Mouse (Mus musculus): Measurements from ENCODE around the gene Btbd35f28.
"Not testable (repeated sequence)": the region's sequence is repeated elsewhere in the genome, so short reads cannot be mapped to it uniquely, and the experiment has no call there.

The Btbd35f28 gene

DNA sequence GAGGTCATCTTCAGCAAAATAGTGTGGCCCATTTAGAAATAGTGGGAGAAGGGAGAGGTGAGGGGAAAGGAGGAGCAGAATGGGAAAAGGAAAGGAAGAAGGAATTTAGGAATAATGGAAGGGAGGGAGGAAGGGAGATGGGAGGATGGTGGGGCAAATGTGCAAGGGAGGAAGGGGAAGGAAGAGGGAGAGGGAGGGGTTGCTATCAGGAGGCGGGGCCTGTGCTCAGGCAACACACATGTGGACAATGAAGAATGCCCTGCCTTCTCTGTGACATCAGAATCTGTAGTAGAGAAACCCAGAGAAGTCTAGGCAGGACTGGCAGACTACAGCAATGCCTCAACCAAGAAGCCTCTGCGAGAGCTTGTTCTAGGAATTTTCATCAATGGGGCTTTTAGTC is at the start of gene Btbd35f28:
Gene Btbd35f28, plus strand, starts transcription at position 301 of the 400 bp plus-strand sequence.
- DNase-seq = not testable (repeated sequence)
